Mouse (Mus musculus): Measurements from ENCODE around the gene Klhl2. TPM values are rescaled to one million over a fixed set of nuclear protein-coding genes. Genes with fewer than 3 reads are reported as not detected.

The Klhl2 gene
- total and polyA plus RNA-seq, 3 experiments = 9.3 to 11.5 (median 10.8) TPM

DNA sequence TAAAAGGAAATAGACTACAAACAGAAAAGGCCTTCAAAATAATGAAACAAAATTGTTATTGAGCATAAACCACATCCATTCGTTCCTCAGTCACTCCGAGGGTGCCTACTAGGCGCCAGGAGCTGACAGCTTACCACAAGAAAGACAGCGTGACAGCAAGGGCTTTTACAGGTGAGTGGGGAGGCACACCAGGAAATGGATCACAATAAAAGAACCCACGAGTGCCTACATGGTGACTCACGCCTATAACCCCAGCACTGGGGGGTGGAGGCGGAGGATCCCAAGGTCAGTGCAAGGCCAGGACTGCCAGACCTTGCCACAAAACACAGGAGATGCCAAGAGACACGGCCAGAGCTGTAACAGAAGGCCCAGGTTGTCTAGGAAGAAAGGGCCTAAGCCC lies 23.4 kb downstream of the Klhl2 start:
- Histone ChIP-seq H3K27me3 (replicated peaks) (no peaks in the 10 kb centered on the region), H3K36me3 (replicated peaks in 1 of 2; ENCODE audit: control insufficient read depth in 1 of 2, insufficient read depth in 1 of 2, low read length in 1 of 2) (peaks cover 12 to 80% of the 10 kb centered on the region in 2 experiments), H3K9me3 (replicated peaks; ENCODE audit: low read length) (no peaks in the 10 kb centered on the region), H3K27ac (ENCODE audit: insufficient read depth, low read depth) (no peak overlapping the region), H3K4me3 (replicated peaks in 1 of 3; ENCODE audit: low read depth in 2 of 3, low read length in 2 of 3, poor library complexity in 1 of 3) (no peak overlapping the region), H3K9ac (ENCODE audit: insufficient read depth, low read depth) (no peak overlapping the region), H3K4me1 (ENCODE audit: control insufficient read depth in 1 of 2, insufficient read depth in 2 of 2) (peaks cover 0 to 8% of the 10 kb centered on the region in 2 experiments; a peak in 1 of 4 replicates), H3K79me2 (replicated peaks; ENCODE audit: control insufficient read depth, extremely low read depth, insufficient read depth, poor library complexity, severe bottlenecking) (no peaks in the 10 kb centered on the region), H3K4me2 (ENCODE audit: insufficient read depth, low read depth, poor library complexity, severe bottlenecking) (no peak overlapping the region)
- no peak for DNase-seq (ENCODE audit: extremely low read depth)
- TF ChIP-seq TBP (conservative IDR thresholded peaks at IDR 0.05; ENCODE audit: low read depth, low read length) (no peak), MAFK (IDR thresholded peaks at IDR 0.05; ENCODE audit: insufficient replicate concordance, low read length) (no peak), SIN3A (IDR thresholded peaks at IDR 0.05; ENCODE audit: low read length) (no peak), TCF12 (IDR thresholded peaks at IDR 0.05; ENCODE audit: low read depth, low read length) (no peak), IRF4 (IDR thresholded peaks at IDR 0.05; ENCODE audit: low read depth, low read length) (no peak), ZC3H11A (IDR thresholded peaks at IDR 0.05; ENCODE audit: low read depth, low read length) (no peak), CHD1 (IDR thresholded peaks at IDR 0.05; ENCODE audit: low read depth, low read length) (no peak), PAX5 (IDR thresholded peaks at IDR 0.05; ENCODE audit: low read length) (no peak), KAT2A (IDR thresholded peaks at IDR 0.05; ENCODE audit: insufficient replicate concordance, low read length) (no peak), HCFC1 (IDR thresholded peaks at IDR 0.05; ENCODE audit: low read depth, low read length) (no peak), POLR2AphosphoS2 (IDR thresholded peaks at IDR 0.05; ENCODE audit: low read depth, low read length) (no peak), JUN (IDR thresholded peaks at IDR 0.05; ENCODE audit: insufficient read depth, low read depth, low read length) (no peak), ZMIZ1 (IDR thresholded peaks at IDR 0.05; ENCODE audit: low read depth, low read length) (no peak), MYC (IDR thresholded peaks at IDR 0.05; ENCODE audit: low read depth, low read length) (no peak), EP300 (IDR thresholded peaks at IDR 0.05; ENCODE audit: low read length) (no peak), UBTF (IDR thresholded peaks at IDR 0.05; ENCODE audit: low read depth, low read length) (no peak), ETS1 (conservative IDR thresholded peaks at IDR 0.05; ENCODE audit: low read depth, low read length) (no peak), NRF1 (IDR thresholded peaks at IDR 0.05; ENCODE audit: low read depth, low read length) (no peak)
- in situ Hi-C loops (cut with MboI; ENCODE audit: low pct_ligation_motif_present, low pct_unique_long_range_greater_than_20kb, low sequenced_read_pairs) (loop anchor here (25.0 kb wide), 1 partner anchor 111 kb away; the partner anchor contains the start of gene Tmem192), dilution Hi-C loops (cut with MboI; ENCODE audit: extremely low pct_ligation_motif_present, extremely low pct_unique_long_range_greater_than_20kb, low sequenced_read_pairs) (no loop called here)

DNA sequence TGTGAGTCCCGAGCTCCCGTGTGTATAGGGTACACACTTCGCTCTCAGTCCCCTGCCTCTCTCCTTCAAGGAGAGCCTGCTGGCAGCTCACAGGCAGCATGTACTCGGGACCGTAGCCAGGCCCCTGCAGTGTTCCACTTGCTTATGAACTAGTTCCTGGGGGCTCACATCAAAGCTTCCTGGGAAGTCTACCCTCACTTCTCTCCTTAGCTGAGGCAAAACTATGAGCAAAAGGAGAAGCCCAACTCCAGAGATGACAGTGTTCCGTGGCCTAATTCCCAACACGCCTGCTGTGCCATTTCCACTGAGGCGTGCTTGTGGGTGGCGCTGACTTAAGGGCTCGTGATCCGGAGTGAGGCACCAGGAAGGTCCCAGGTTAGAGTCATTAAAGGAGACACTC lies 25.9 kb downstream of the Klhl2 start:
- no peaks in the 10 kb centered on the region for H3K4me1 ChIP-seq (ENCODE audit: control insufficient read depth in 1 of 2, insufficient read depth in 2 of 2)
- no peak overlapping the region for H3K9ac ChIP-seq (ENCODE audit: insufficient read depth, low read depth)
- H3K4me3 ChIP-seq (replicated peaks in 1 of 3; ENCODE audit: low read depth in 2 of 3, low read length in 2 of 3, poor library complexity in 1 of 3) = no peak overlapping the region
- dilution Hi-C loops (cut with MboI; ENCODE audit: extremely low pct_ligation_motif_present, extremely low pct_unique_long_range_greater_than_20kb, low sequenced_read_pairs) = no loop called here
- TF ChIP-seq E2F4 (IDR thresholded peaks at IDR 0.05; ENCODE audit: insufficient replicate concordance, low read depth, low read length) (no peak), MAX (IDR thresholded peaks at IDR 0.05; ENCODE audit: low read length) (no peak), JUND (conservative IDR thresholded peaks at IDR 0.05; ENCODE audit: low read depth, low read length) (no peak), KAT2A (IDR thresholded peaks at IDR 0.05; ENCODE audit: insufficient replicate concordance, low read length) (no peak), RAD21 (IDR thresholded peaks at IDR 0.05; ENCODE audit: low read depth, low read length) (no peak), EP300 (IDR thresholded peaks at IDR 0.05; ENCODE audit: low read length) (no peak), ELF1 (IDR thresholded peaks at IDR 0.05; ENCODE audit: low read depth, low read length) (no peak), TBP (conservative IDR thresholded peaks at IDR 0.05; ENCODE audit: low read depth, low read length) (no peak), MEF2A (IDR thresholded peaks at IDR 0.05; ENCODE audit: borderline replicate concordance, low read depth, low read length) (no peak), POLR2A (IDR thresholded peaks at IDR 0.05; ENCODE audit: low read depth, low read length) (no peak), ZNF384 (IDR thresholded peaks at IDR 0.05; ENCODE audit: low read depth, low read length) (no peak), NELFE (IDR thresholded peaks at IDR 0.05; ENCODE audit: low read depth, low read length) (no peak), ETS1 (conservative IDR thresholded peaks at IDR 0.05; ENCODE audit: low read depth, low read length) (no peak), JUN (IDR thresholded peaks at IDR 0.05; ENCODE audit: insufficient read depth, low read depth, low read length) (no peak), ZKSCAN1 (IDR thresholded peaks at IDR 0.05; ENCODE audit: borderline replicate concordance, low read depth, low read length) (no peak), SMC3 (IDR thresholded peaks at IDR 0.05; ENCODE audit: low read depth, low read length) (no peak)
- no peak for DNase-seq (ENCODE audit: extremely low read depth)
- H3K36me3 ChIP-seq (replicated peaks in 1 of 2; ENCODE audit: control insufficient read depth in 1 of 2, insufficient read depth in 1 of 2, low read length in 1 of 2) = peaks cover 12 to 75% of the 10 kb centered on the region in 2 experiments
- no peaks in the 10 kb centered on the region for H3K9me3 ChIP-seq (replicated peaks; ENCODE audit: low read length)
- H3K27me3 ChIP-seq (replicated peaks) = no peaks in the 10 kb centered on the region
- no peaks in the 10 kb centered on the region for H3K79me2 ChIP-seq (replicated peaks; ENCODE audit: control insufficient read depth, extremely low read depth, insufficient read depth, poor library complexity, severe bottlenecking)
- H3K27ac ChIP-seq (ENCODE audit: insufficient read depth, low read depth) = no peak overlapping the region
- H3K4me2 ChIP-seq (ENCODE audit: insufficient read depth, low read depth, poor library complexity, severe bottlenecking) = no peak overlapping the region
- in situ Hi-C loops (cut with MboI; ENCODE audit: low pct_ligation_motif_present, low pct_unique_long_range_greater_than_20kb, low sequenced_read_pairs) = no loop called here

All from CH12.LX (cell line).